Mouse (Mus musculus): ENCODE data around the gene H2afv.
A peak's percentile ranks its signal among the peaks of the same experiment; 100 is the strongest.
"Not testable (repeated sequence)": the region's sequence is repeated elsewhere in the genome, so short reads cannot be mapped to it uniquely, and the experiment has no call there.

Gene H2afv

DNA sequence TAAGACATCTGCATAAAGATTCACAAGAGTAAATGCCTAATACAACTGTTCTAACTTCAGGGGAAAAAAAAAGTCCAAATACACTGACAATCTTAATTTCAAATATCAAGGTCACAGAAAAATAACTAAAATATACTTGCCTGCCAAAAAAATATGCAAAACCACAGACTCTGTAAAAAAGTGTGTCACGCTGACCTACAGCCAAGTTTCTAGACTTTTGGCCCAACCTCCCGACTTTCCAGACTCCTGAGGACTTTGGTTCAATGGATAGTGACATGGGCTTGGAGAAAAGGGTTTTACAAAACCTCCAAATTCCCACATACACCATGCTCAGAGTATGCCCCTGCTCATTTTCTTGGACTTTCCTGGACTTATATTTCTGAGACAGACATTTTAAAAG lies 24.3 kb upstream of the H2afv start:
- DNase-seq (ENCODE audit: low spot score) = no peak

DNA sequence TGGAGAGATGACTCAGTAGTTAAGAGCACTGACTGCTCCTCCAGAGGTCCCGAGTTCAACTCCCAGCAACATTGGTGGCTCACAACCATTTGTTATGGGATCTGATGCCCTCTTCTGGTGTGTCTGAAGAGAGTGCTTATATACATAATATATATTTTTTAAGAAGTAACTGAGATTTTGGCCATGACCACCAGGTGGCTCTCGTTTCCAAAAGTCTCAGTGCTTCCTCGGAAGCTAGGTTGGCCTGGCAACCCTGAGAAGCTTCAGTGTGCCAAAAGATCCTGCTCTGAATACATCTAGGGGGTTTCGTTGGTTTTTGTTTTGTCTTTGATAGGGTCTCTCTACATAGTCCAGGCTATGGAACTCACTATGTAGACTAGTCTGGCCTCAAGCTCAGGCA lies 20.9 kb upstream of the H2afv start:
- DNase-seq (ENCODE audit: low spot score) = no peak

GRCm38 (mm10) chr11:6463159-6463837 lies 19.1 kb upstream of the H2afv start:
- DNase-seq (ENCODE audit: low spot score) = no peak

DNA sequence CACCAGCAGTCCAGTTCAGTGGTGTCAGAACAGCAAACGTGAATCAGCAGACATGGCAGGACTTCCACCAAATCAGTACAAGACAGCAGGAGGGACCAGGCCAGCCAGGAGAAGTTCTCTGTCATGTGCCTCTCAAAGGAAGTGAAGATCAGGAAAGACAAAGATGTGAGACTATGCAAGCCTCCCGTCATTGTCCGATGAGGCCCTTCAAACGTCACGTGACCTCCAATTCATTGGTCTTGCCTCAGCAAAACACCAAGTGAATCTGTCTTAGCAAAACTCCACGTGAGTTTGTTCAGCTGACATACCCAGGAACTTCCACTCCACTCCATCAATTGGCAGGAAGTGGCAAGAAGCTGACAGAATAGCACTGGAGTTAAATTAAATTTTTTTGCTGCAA lies 11.8 kb upstream of the H2afv start:
- DNase-seq (ENCODE audit: low spot score) = no peak

- DNase-seq (ENCODE audit: low spot score) = not testable (repeated sequence)
These were observed 3.9 kb upstream of the H2afv start for GRCm38 (mm10) chr11:6448155-6448554.

GRCm38 (mm10) chr11:6447493-6447892 lies 3.2 kb upstream of the H2afv start:
- no peak for DNase-seq (ENCODE audit: low spot score)

- DNase-seq (ENCODE audit: low spot score) = no peak
These were observed 1.7 kb upstream of the H2afv start for GRCm38 (mm10) chr11:6445951-6446350.

- DNase-seq (ENCODE audit: low spot score) = no peak
These were observed 1.2 kb upstream of the H2afv start for GRCm38 (mm10) chr11:6445441-6445840.

- DNase-seq (ENCODE audit: low spot score) = no peak
These were observed 541 bp downstream of the H2afv start for GRCm38 (mm10) chr11:6443727-6444076.

DNA sequence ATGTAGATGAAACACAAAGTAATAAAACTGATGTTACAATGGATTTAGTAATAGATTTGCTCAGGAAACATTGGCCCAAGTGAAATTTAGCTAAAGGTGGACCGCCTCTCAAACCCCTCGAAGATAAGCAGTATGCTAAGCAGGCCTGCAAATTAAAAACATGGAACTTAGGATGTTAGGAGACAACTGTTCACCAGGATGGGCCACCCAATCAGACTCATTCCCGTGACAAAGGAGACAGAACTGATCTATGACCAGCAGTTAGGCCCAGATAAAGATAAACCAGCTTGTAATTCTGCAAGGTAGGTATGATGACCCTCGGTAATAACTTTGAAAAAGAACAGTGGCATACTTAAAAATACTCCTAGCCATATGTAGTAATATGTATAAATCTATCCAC lies 1.1 kb downstream of the H2afv start:
- no peak for DNase-seq (ENCODE audit: low spot score)

DNA sequence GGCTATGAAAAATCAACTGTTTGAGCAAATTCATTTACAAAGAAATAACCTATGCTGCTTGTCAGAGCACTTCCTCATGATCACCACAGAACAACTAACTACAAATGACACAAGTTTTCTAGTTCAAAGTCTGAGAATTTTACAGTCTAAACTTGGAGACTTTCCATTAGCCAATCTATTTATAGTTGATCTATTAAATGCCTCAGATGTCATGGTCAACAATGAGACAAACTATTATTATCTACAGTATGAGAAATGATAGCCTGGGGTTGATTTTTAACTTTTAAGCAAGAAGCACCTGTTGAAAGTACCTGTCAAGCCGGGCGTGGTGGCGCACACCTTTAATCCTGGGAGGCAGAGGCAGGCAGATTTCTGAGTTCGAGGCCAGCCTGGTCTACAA lies 1.7 kb downstream of the H2afv start:
- no peak for DNase-seq (ENCODE audit: low spot score)

GRCm38 (mm10) chr11:6440171-6440570 lies 4.1 kb downstream of the H2afv start:
- DNase-seq (ENCODE audit: low spot score) = no peak

- no peak for DNase-seq (ENCODE audit: low spot score)
These were observed 6.6 kb downstream of the H2afv start for GRCm38 (mm10) chr11:6437667-6438066.

DNA sequence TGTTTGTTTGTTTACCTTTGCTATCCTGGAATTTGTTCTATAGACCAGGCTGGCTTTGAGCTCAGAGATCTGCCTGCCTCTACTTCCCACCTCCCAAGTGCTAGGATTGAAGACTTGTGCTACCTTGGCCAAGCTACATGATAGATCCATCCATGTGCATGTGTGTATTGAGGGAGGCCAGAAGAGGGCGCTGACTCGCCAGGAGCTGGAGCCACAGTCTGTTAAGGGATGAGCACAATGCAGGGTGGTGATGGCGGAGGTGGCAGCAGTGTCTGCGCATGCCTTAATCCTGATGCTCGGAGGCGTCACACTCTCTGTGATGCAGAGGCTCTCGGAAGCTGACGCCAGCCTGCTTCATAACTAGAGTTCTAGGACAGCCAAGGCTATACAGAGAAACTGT lies 7.8 kb downstream of the H2afv start:
- no peak for DNase-seq (ENCODE audit: low spot score)

- no peak for DNase-seq (ENCODE audit: low spot score)
These were observed 14.1 kb downstream of the H2afv start for GRCm38 (mm10) chr11:6430186-6430585.

DNA sequence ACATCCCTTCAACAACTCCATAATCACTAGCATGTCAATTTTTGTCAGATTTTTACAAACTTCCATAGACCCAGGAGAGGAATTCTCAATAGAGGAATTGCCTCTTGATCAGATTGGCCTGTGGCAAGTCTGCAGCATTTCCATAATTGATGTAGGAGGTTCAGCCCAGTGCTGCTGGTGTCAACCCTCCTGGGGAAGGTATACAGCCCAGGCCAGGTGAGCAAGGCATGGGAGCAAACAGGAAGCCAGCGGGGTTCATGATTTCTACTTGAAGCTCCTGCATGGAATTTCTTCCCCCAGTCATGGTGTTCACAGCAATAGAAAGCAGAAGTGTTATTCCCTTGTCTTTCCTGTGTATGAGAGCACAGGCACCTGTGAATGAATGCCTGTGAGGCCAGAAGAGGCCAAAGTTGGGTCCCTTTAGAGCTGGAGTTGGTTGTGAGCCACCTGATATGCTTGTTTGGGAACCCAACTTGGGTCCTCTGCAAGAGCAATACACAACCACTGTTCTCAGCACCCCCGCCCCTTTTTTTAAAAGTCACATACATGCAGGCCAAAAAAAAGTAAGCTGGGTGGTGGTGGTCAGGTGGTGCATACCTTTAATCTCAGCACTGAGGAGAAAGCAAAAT lies 23.4 kb downstream of the H2afv start:
- DNase-seq (ENCODE audit: low spot score) = no peak

DNA sequence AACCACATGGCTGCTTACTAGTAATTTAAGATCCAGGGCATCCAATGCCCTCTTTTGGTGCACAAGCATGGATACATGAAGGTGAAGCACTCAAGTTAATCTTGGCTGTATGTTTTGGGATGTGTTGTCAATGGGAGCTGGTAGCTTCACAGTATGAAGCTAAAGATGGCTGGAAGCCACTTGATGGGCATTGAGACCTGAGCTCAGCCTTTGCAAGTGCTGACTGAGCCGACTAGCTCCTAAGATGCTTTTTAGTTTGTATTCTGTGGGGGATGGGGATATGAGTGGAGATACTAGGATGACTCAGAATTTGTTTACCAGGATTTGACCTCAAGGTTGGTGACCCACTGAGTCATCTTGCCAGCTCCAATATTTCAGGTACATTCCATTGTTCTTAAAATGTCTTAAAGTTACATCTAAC lies 23.9 kb downstream of the H2afv start:
- DNase-seq (ENCODE audit: low spot score) = no peak

DNA sequence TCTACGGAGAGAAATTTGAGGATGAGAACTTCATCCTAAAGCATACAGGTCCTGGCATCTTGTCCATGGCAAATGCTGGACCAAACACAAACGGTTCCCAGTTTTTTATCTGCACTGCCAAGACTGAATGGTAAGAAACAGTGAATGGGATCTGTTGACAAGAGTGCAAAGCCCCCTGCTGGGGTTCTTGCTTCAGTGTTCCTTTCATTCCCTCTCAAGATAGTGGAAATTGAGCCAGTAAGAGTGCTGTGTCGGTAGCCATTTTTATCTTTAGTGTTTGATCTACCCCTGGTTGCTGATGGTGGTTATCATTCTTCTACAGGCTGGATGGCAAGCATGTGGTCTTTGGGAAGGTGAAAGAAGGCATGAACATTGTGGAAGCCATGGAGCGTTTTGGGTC lies 25.1 kb downstream of the H2afv start:
- DNase-seq (ENCODE audit: low spot score) = not testable (repeated sequence)

DNA sequence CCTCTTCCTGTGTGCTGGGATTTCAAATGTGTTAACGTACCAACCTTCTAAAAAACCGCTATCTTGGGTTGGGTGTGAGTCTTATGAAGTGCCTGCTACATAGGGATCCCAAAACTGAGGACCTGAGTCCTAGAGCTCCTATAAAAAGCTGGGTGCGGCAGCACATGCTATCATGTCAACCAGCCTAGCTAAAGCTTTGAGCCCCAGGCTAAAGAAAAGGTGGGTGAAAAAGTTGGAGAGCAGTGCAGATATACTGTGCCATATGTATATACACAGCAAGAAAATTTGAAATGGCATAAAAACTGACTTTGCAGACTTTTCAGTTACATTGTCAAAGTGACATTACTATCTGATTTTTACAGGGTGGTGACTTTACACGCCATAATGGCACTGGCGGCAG lies 25.5 kb downstream of the H2afv start:
- no peak for DNase-seq (ENCODE audit: low spot score)

DNA sequence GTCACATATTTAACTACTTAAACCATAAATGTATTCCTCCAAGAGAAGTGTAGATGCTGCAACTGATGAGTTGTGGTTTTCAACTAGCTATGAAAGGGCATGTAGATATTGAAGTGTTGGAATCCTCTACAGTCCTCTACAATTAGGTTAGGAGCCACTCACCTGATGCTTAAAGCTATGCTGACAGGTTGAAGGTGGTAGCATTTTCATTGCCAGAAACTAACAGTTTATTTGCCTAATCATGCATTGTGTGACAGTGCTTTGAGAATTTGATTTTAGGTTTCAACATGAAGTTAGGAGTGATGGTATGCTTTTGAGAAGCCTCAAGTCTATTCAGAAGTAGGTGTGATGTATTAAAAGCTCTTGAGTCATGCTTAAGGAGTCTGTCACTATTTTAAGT lies 26.8 kb downstream of the H2afv start:
- no peak for DNase-seq (ENCODE audit: low spot score)

GRCm38 (mm10) chr11:6417069-6417468 lies 27.2 kb downstream of the H2afv start:
- DNase-seq (ENCODE audit: low spot score) = no peak

GRCm38 (mm10) chr11:6416405-6417034 lies 27.7 kb downstream of the H2afv start:
- DNase-seq (ENCODE audit: low spot score) = peak; percentile 67

DNA sequence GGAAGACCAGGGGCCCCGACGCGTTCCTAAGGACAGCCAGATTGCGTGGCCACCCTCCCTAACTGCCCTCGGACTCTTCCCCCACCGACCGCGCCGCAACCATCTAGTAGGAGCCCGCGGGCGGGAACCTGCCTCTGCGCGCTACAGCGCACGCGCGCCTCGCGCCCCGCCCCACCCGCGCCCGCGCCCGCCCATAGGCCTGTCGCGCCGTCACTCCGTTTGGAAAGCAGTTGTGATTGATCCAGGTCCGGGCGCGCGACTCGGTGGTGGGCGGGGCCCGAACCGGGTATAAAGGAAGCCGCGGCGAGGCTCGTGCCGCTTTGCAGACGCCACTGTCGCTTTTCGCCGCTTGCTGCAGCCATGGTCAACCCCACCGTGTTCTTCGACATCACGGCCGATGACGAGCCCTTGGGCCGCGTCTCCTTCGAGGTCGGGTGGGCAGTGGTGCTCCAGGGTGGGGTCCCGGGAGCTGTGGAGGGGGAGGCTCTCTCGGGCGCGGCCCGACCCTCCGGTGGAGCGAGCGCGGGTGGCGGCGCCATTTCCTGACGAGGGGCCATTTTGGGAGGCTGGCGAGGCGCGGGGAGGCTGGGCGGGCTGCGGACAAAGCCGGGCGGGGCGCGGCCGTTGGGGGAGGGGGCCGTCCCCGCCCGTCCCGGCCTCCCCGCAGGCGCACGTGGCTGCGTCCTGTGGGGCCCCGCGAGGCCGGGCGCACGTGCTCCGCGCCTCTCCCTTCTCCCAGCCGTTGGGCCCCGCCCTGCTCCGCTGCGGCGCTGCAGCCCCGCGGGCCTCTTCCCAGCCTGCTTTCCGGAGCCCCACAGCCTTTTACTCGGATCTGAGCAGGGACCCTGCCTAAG lies 28.5 kb downstream of the H2afv start:
- peak; percentile 98 for DNase-seq (ENCODE audit: low spot score)
